Mouse (Mus musculus) B cell, adult 67 days (primary cell): Measurements from ENCODE around the gene Hexim2. TPM values are rescaled to one million over a fixed set of nuclear protein-coding genes. Genes with fewer than 3 reads are reported as not detected.

Source experiments
- total RNA-seq, 2 experiments: library from RNA; stranded (reverse); gene quantifications; 4 replicates each; pipeline ENCODE4 v1.2.4; 2023

The Hexim2 gene
- total RNA-seq = 1 to 10 TPM; 4.3 to 4.9 TPM

DNA sequence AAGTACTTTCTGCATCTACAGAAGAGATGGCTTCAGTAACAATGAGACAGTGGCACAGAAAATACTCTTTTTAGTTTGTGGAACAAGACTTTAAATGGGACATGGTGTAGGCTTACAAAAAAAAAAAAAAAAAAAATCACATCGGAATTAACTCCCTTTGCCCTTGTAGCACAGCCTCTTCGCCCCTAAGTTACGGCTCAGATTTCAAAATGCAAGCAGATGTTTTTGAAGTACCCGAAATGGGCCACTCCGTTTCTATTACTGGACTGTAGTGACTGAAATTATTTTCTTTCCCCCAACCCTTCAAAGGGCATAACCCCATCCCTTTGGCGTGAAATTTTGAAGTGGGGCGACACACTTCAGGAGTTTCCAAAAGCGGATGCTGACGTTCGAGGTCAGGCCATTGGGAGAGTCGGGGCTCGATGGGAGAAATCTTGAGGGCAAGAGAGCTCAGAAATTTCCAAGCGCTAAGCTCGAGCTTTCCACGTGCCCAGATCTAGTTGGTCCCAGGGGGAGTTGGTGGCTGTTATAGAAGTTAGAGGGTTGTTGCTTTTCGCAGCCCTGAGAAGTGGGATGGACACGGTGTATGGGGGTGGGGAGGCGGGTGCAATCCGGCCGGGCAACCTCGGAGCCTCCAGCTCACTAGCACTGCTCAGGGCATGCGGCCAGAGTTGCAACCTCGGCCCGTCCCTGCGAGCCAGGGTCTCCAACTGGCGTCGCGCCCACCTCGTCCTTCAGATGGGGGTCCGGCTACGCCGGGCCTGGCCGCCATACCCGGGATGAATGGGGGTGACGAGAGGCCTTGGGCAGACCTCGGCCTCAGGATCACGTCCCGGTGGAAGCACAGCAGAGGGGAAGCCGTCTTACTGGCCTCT, at the start of gene Hexim2:
Gene Hexim2, plus strand, starts transcription at position 729 of the 875 bp plus-strand sequence.

DNA sequence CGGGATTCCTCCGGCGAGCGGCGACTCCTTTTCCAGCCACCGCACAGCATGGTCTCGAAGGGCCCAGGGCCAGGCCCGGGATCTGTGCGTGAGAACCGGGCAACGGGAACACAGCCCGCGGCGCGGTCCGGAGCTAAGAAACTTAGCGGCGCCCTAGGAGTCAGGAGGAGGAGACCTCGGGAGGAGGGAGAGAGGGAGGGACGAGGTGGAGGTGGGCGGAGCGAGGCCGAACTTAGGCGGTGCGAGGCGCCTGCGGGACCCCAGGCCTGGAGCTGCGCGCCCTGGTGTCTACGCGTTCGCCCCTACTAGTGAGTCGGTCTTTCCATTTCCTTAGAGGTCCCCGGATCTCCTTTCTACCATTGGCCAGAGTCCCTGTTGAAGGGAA, 30.8 kb upstream of the Hexim2 start, which contains the start of the genes Plcd3 and Acbd4:
Gene Plcd3, minus strand, starts transcription at position 178 of the 385 bp plus-strand sequence.
Gene Acbd4, plus strand, starts transcription at position 202 of the 385 bp plus-strand sequence.

DNA sequence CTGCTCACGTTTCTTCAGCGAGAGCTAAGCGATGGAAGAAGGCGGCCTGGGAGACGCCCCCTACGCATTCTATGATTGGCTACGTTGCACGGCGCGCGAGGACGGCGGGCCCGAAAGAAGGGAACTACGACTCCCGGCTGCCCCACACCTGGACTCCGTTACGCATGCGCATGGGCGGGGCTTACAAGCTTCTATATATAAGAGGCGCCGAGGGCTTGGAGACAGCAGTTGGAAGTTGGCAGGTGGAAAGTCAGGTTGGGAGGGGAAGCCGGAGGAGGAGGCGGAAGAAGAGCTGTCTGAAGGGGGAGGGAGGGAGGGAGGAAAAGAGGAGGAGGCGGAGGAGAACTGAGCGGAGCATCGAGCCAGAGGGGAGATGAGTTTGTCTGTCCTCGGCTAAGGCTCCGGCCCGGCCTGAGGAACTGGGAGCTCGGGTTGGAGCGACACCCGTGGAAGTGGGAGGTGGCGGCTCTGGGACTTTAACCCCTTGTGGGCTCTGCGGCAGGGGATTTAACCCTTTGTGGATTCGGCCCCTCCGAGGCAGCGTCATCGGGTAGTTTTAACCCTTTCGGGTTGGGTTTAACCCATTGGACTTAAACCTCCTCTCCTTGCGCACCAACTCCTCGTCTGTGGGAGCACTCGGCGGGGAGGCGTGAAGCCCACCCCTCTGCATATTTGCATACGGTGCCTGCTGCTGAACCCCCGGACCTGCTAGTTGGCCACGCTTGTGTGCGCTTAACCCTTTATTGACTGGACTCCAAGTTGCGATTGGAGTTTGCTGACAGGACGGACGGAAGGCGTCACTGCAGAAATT, 16.0 kb upstream of the Hexim2 start, which contains the start of gene Hexim1:
Gene Hexim1, plus strand, starts transcription at position 224 of the 811 bp plus-strand sequence.

DNA sequence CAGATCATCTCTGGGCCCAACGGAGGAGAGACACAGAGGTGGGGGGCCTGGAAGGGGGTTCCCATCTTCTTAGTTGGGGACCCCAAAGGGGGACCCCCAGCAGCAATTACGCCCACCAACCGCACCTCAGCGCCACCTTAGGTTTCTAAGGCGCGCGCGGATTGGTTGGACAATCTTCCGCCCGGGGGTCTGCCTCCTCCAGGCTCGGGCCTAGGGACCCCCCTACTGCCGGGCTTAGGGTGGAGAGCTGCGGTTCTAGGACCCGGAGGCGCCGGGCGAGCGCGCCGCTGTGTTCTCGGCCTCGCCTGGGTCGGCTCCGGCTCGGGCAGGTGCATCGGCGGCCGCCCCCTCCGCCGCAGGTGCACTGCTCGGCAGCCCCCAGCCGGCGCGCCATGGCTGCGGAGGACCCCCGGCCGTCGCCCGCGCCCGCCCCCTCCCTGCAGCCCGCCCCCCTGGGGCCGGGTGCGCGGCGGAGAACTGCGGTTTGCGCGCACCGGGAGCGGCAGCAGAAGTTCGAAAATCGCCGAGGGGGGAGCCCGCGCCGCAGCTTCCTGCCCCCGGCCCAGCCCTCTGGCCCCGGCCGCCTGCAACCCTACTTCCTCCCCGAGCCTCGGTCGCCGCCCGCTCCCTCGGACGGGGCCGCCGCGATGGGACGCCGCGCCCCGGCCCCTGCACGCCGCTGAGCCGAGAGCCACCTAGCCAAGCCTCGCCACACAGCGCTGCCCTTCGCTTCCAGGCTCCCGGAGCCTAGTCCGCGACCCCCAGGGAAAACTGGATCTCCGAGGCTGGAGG, 38.5 kb downstream of the Hexim2 start, which contains the start of gene Fmnl1:
Gene Fmnl1, plus strand, starts transcription at position 614 of the 792 bp plus-strand sequence.

Other genes starting within 250 kb of the Hexim2 start
- gene Fam187a, start 247.3 kb upstream of the Hexim2 start, total RNA-seq = not detected
- gene Gfap, start 231.5 kb upstream of the Hexim2 start, total RNA-seq = not detected
- under 1 TPM; 0.21 to 0.84 TPM for gene Kif18b, start 207.3 kb upstream of the Hexim2 start, total RNA-seq
- not detected for gene C1ql1, start 185.7 kb upstream of the Hexim2 start, total RNA-seq
- 10 to 100 TPM; 55.5 to 61.3 TPM for gene Nmt1, start 104.2 kb upstream of the Hexim2 start, total RNA-seq
- gene Dcakd, start 104.1 kb upstream of the Hexim2 start, total RNA-seq = 10 to 100 TPM; 15.0 to 20.2 TPM
- 1 to 10 TPM in 1 of 2 experiments, under 1 TPM in 1; 0.99 to 2.3 TPM for gene Plcd3, start 30.8 kb upstream of the Hexim2 start, total RNA-seq
- 10 to 100 TPM; 43.2 to 61.9 TPM for gene Acbd4, start 30.7 kb upstream of the Hexim2 start, total RNA-seq
- 10 to 100 TPM; 41.6 to 56.4 TPM for gene Hexim1, start 16.2 kb upstream of the Hexim2 start, total RNA-seq
- 100 to 1,000 TPM; 422 to 442 TPM for gene Fmnl1, start 38.7 kb downstream of the Hexim2 start, total RNA-seq
- not detected for gene 1700023F06Rik, start 76.1 kb downstream of the Hexim2 start, total RNA-seq
- not detected for gene Spata32, start 86.0 kb downstream of the Hexim2 start, total RNA-seq
- gene Map3k14, start 135.0 kb downstream of the Hexim2 start, total RNA-seq = 10 to 100 TPM; 74.6 to 84.4 TPM
- gene Arhgap27, start 231.3 kb downstream of the Hexim2 start, total RNA-seq = 100 to 1,000 TPM; 102 to 112 TPM